Mouse (Mus musculus) myocyte (in vitro differentiated cells): ENCODE data around the gene Mctp2.

ENCODE experiments used
- CEBPB ChIP-seq: IDR thresholded peaks from 2 replicates; pipeline ENCODE4 v1.6.1; 2011; ENCODE audit warnings: mild to moderate bottlenecking, moderate library complexity; ENCODE audit not compliant: poor library complexity, insufficient read depth, severe bottlenecking
- E2F4 ChIP-seq: IDR thresholded peaks from one replicate; pipeline ENCODE4 v1.6.1; 2011; ENCODE audit warnings: mild to moderate bottlenecking, control low read depth, moderate library complexity; ENCODE audit not compliant: insufficient read depth
- MAX ChIP-seq: IDR thresholded peaks from one replicate; pipeline ENCODE4 v1.6.1; 2011; ENCODE audit warnings: low read depth, mild to moderate bottlenecking, control low read depth
- MYOD1 ChIP-seq, 3 experiments: IDR thresholded peaks; one replicate each; pipeline ENCODE4 v1.6.1; 2011; ENCODE audit warnings: control low read depth in 2 of 3, low read depth in 2 of 3, mild to moderate bottlenecking in 2 of 3, moderate library complexity in 1 of 3; ENCODE audit not compliant: insufficient read length in 2 of 3, control insufficient read depth in 1 of 3
- MYOG ChIP-seq, 3 experiments: IDR thresholded peaks; one replicate each; pipeline ENCODE4 v1.6.1; 2011; ENCODE audit warnings: control low read depth in 2 of 3, low read depth in 2 of 3, mild to moderate bottlenecking in 2 of 3; ENCODE audit not compliant: insufficient read length in 2 of 3, control insufficient read depth in 1 of 3, insufficient read depth in 1 of 3
- POLR2A ChIP-seq: IDR thresholded peaks from one replicate; pipeline ENCODE4 v1.6.1; 2011; ENCODE audit warnings: low read depth, mild to moderate bottlenecking, control low read depth, moderate library complexity; ENCODE audit not compliant: insufficient read length
- POLR2AphosphoS2 ChIP-seq: IDR thresholded peaks from one replicate; pipeline ENCODE4 v1.6.1; 2011; ENCODE audit warnings: low read depth, control low read depth; ENCODE audit not compliant: insufficient read length
- SRF ChIP-seq: IDR thresholded peaks from one replicate; pipeline ENCODE4 v1.6.1; 2011; ENCODE audit warnings: low read depth; ENCODE audit not compliant: control insufficient read depth, insufficient read length
- TCF3 ChIP-seq: IDR thresholded peaks from one replicate; pipeline ENCODE4 v1.6.1; 2011; ENCODE audit warnings: low read depth, control low read depth; ENCODE audit not compliant: insufficient read length
- USF1 ChIP-seq: IDR thresholded peaks from one replicate; pipeline ENCODE4 v1.6.1; 2011; ENCODE audit warnings: low read depth, mild to moderate bottlenecking, control low read depth, moderate library complexity

DNA sequence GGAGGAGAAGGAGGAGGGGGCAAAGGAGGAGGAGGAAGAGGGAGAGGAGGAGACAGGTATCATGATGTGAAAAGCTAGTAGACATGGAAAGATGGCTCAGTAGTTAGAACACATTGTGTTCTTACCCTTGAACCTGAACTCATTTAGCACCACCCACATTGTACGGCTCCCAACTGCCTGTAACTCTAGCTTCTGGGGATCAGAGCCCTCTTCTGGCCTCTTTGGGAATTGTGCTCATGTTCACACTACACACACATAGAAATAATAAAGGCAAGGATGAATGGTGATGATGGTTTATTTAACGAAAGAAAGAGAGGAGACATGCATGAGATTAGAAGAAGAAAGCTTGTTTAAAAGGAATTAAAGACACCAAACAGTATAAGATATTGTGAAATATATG is 36.4 kb upstream of the Mctp2 start:
- no peak for TF ChIP-seq TCF3
- no peak for TF ChIP-seq USF1
- TF ChIP-seq MAX: no peak
- no peak for TF ChIP-seq MYOD1 (IDR thresholded peaks at IDR 0.05; ENCODE audit: control insufficient read depth in 1 of 3, insufficient read length in 2 of 3, low read depth in 2 of 3)
- TF ChIP-seq POLR2A: no peak
- TF ChIP-seq CEBPB: no peak
- no peak for TF ChIP-seq E2F4
- TF ChIP-seq MYOG (IDR thresholded peaks at IDR 0.05; ENCODE audit: control insufficient read depth in 1 of 3, insufficient read depth in 1 of 3, insufficient read length in 2 of 3, low read depth in 2 of 3): no peak
- no peak for TF ChIP-seq SRF
- TF ChIP-seq POLR2AphosphoS2: no peak
